Mouse (Mus musculus): ENCODE measurements around the gene Olfr237-ps1.

DNA sequence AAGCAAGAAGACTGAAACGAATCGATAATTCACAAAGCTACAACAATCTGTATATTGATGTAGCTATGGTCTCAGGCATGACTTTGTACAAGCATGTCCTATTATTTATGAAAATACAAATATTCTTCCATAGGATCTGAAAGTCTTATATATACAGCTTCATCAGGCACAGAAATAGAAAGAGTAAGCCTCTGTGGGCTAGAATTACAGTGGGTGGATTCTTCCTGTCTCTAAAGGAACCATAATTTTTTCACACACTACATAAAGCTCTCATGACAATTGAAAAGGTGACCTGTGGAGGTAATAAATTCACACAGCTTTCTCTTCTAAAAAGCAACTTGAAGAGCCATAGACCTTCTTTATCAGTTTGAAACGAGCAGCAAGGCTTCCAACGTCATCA is 25.5 kb downstream of the Olfr237-ps1 start, which contains the start of gene Olfr13:
- no peak for TF ChIP-seq CTCF (IDR thresholded peaks at IDR 0.05; ENCODE audit: control insufficient read depth, insufficient read depth, low read length)
- no peak for TF ChIP-seq POLR2A (IDR thresholded peaks at IDR 0.05; ENCODE audit: borderline replicate concordance, control insufficient read depth, low read depth, low read length)

Data from bone marrow, adult 2 months (tissue).